Mouse (Mus musculus): ENCODE results near the gene Gphn. TPM values are rescaled to one million over a fixed set of nuclear protein-coding genes. Genes with fewer than 3 reads are reported as not detected.
"Not testable (repeated sequence)": the region's sequence is repeated elsewhere in the genome, so short reads cannot be mapped to it uniquely, and the experiment has no call there.

The Gphn gene
- polyA plus RNA-seq, 1 experiment, result 33.6 TPM

DNA sequence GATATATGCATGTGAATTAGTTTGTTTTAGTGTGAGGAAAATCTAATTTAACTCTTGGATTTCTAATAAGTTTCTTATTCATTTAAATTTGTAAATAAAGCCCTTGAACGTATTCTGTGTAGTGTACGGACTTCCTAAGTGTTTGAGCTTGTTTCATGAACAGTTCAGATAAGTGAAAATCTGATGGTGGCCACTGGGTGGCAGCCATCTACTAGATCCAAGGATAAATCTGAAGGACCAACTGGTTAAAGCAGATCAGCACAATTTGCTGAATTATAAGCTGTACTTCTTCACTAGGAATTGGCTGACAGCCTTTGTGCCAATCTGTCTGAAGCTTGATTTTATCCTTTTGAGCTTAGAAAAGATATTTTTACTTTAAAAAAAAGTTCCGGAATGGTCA, 105.9 kb downstream of the Gphn start:
- Histone ChIP-seq H3K4me1 (ENCODE audit: control insufficient read depth, insufficient read depth, low read length) (no peaks in the 10 kb centered on the region), H3K27me3 (replicated peaks; ENCODE audit: control insufficient read depth, insufficient read depth, low read length) (no peaks in the 10 kb centered on the region), H3K36me3 (ENCODE audit: control insufficient read depth, insufficient read depth, low read length) (no peaks in the 10 kb centered on the region), H3K27ac (ENCODE audit: insufficient read depth, low read depth, low read length) (no peak overlapping the region), H3K4me3 (ENCODE audit: insufficient read depth, low read depth, low read length) (no peak overlapping the region)
- peak; percentile 71 for DNase-seq
- 51% methylated on average over 3 of the region's 3 CpGs for WGBS
- TF ChIP-seq CTCF (conservative IDR thresholded peaks at IDR 0.05; ENCODE audit: insufficient read depth, insufficient read length, low read depth, low read length) (no peak), POLR2A (IDR thresholded peaks at IDR 0.05; ENCODE audit: low read depth, low read length) (no peak)

- 48% methylated on average over 2 of the region's 2 CpGs for WGBS
- H3K27ac ChIP-seq (ENCODE audit: insufficient read depth, low read depth, low read length), result no peak overlapping the region
- H3K4me3 ChIP-seq (ENCODE audit: insufficient read depth, low read depth, low read length), result no peak overlapping the region
- H3K36me3 ChIP-seq (ENCODE audit: control insufficient read depth, insufficient read depth, low read length), result no peaks in the 10 kb centered on the region
- H3K27me3 ChIP-seq (replicated peaks; ENCODE audit: control insufficient read depth, insufficient read depth, low read length), result no peaks in the 10 kb centered on the region
- no peak for DNase-seq
- H3K4me1 ChIP-seq (ENCODE audit: control insufficient read depth, insufficient read depth, low read length), result no peaks in the 10 kb centered on the region
- no peak for TF ChIP-seq POLR2A (IDR thresholded peaks at IDR 0.05; ENCODE audit: low read depth, low read length)
- no peak for TF ChIP-seq CTCF (conservative IDR thresholded peaks at IDR 0.05; ENCODE audit: insufficient read depth, insufficient read length, low read depth, low read length)
These were observed 130.3 kb downstream of the Gphn start for GRCm38 (mm10) chr12:78356472-78356871.

DNA sequence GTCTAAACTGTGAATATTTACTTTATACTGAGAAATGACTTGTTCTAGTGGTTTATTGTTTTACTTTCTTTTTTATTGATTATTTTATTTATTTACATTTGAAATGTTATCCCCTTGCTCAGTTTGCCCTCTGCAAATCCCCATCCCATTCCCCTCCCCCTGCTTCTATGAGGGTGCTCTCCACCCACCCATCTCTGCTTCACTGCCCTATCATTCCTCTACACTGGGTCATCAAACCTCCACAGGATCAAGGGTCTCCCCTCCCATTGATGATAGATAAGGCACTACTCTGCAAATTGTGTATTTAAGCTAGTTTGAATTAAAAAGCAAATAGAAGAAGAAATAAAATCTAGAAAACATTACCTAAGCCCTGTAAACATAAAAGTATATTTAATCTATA, 163.1 kb downstream of the Gphn start:
- H3K4me1 ChIP-seq (ENCODE audit: control insufficient read depth, insufficient read depth, low read length), result no peaks in the 10 kb centered on the region
- TF ChIP-seq POLR2A (IDR thresholded peaks at IDR 0.05; ENCODE audit: low read depth, low read length), result no peak
- TF ChIP-seq CTCF (conservative IDR thresholded peaks at IDR 0.05; ENCODE audit: insufficient read depth, insufficient read length, low read depth, low read length), result no peak
- no peak for DNase-seq
- no peak overlapping the region for H3K27ac ChIP-seq (ENCODE audit: insufficient read depth, low read depth, low read length)
- no peaks in the 10 kb centered on the region for H3K27me3 ChIP-seq (replicated peaks; ENCODE audit: control insufficient read depth, insufficient read depth, low read length)
- no peaks in the 10 kb centered on the region for H3K36me3 ChIP-seq (ENCODE audit: control insufficient read depth, insufficient read depth, low read length)
- no peak overlapping the region for H3K4me3 ChIP-seq (ENCODE audit: insufficient read depth, low read depth, low read length)

DNA sequence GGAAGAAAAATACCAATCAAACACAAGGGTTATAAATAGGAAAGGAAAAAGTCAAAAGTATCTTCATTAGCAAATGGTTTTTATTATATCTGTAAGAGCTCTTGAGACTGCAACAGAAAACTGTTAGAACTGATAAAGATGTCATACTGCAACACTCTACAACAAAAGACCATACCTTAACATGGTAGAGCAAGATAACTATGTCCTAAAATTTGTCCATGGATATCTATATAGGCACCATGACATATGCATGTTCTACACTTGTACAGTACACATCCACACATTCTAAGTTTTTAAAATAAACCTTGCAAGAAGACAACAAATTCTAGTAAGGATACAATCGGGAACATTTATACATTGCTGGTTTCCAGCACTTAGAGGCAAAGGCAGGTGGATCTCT, 169.1 kb downstream of the Gphn start:
- no peak for DNase-seq
- no peaks in the 10 kb centered on the region for H3K4me1 ChIP-seq (ENCODE audit: control insufficient read depth, insufficient read depth, low read length)
- no peak overlapping the region for H3K27ac ChIP-seq (ENCODE audit: insufficient read depth, low read depth, low read length)
- H3K36me3 ChIP-seq (ENCODE audit: control insufficient read depth, insufficient read depth, low read length), result no peaks in the 10 kb centered on the region
- H3K4me3 ChIP-seq (ENCODE audit: insufficient read depth, low read depth, low read length), result no peak overlapping the region
- WGBS, result 96% methylated on average over 1 of the region's 1 CpGs
- no peaks in the 10 kb centered on the region for H3K27me3 ChIP-seq (replicated peaks; ENCODE audit: control insufficient read depth, insufficient read depth, low read length)
- no peak for TF ChIP-seq POLR2A (IDR thresholded peaks at IDR 0.05; ENCODE audit: low read depth, low read length)
- no peak for TF ChIP-seq CTCF (conservative IDR thresholded peaks at IDR 0.05; ENCODE audit: insufficient read depth, insufficient read length, low read depth, low read length)

GRCm38 (mm10) chr12:78407518-78407917, 181.3 kb downstream of the Gphn start:
- H3K4me1 ChIP-seq (ENCODE audit: control insufficient read depth, insufficient read depth, low read length); H3K27me3 ChIP-seq (replicated peaks; ENCODE audit: control insufficient read depth, insufficient read depth, low read length); H3K4me3 ChIP-seq (ENCODE audit: insufficient read depth, low read depth, low read length); DNase-seq; H3K27ac ChIP-seq (ENCODE audit: insufficient read depth, low read depth, low read length); H3K36me3 ChIP-seq (ENCODE audit: control insufficient read depth, insufficient read depth, low read length): not testable (repeated sequence)
- 72% methylated on average over 7 of the region's 7 CpGs for WGBS

DNA sequence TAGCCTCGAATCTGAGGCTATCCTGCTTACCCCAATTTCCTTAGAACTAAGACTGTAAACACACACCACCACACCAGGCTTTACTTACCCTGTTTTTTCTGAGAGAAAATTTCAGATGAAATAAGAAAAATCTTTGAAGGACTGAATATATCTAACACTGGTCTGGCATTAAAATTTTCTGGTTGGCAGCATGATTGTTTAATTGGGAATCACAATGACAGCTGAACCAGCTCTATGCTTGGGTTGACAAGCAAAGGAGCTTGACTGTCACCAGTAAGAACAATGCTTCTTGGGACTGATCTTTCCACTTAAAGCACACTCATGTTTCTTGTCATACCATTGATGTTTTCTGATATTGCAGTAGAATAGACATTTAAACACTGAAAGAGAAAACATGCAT, 296.0 kb downstream of the Gphn start:
- Histone ChIP-seq H3K4me3 (ENCODE audit: insufficient read depth, low read depth, low read length) (no peak overlapping the region), H3K27me3 (replicated peaks; ENCODE audit: control insufficient read depth, insufficient read depth, low read length) (no peaks in the 10 kb centered on the region), H3K27ac (ENCODE audit: insufficient read depth, low read depth, low read length) (no peak overlapping the region), H3K36me3 (ENCODE audit: control insufficient read depth, insufficient read depth, low read length) (no peaks in the 10 kb centered on the region), H3K4me1 (ENCODE audit: control insufficient read depth, insufficient read depth, low read length) (no peaks in the 10 kb centered on the region)
- no peak for DNase-seq
- 61% methylated on average over 1 of the region's 1 CpGs for WGBS
- no peak for TF ChIP-seq CTCF (conservative IDR thresholded peaks at IDR 0.05; ENCODE audit: insufficient read depth, insufficient read length, low read depth, low read length)
- TF ChIP-seq POLR2A (IDR thresholded peaks at IDR 0.05; ENCODE audit: low read depth, low read length), result no peak

DNA sequence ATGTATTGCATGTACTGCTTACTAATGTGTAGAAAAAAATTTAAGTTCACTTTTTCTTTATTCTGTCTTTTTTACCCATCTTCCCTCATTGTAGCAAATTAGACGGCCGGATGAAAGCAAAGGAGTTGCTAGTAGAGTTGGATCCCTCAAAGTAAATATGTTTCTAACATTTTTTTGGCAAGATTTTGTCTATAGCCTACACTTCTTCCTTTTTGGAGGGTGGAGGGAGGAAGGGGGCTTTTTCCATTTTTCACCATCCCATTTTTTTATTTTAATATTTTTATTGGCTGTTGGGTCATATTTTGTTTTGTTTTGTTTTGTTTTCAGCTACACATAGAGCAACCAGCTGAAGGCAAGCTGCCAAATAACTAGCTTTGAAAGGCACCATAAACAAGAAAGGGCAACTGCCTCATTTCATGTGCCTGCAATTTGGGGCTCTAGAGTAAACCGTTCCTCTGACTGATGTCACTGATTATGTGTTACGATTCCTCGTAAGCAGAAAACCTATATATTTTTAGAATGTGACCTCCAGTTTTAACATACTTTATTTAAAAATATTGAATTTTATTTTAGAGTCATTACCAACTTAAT, 296.7 kb downstream of the Gphn start:
- DNase-seq, result no peak
- WGBS, result 75% methylated on average over 5 of the region's 5 CpGs
- Histone ChIP-seq H3K27ac (ENCODE audit: insufficient read depth, low read depth, low read length) (no peak overlapping the region), H3K4me3 (ENCODE audit: insufficient read depth, low read depth, low read length) (no peak overlapping the region), H3K4me1 (ENCODE audit: control insufficient read depth, insufficient read depth, low read length) (no peaks in the 10 kb centered on the region), H3K36me3 (ENCODE audit: control insufficient read depth, insufficient read depth, low read length) (no peaks in the 10 kb centered on the region), H3K27me3 (replicated peaks; ENCODE audit: control insufficient read depth, insufficient read depth, low read length) (no peaks in the 10 kb centered on the region)
- TF ChIP-seq CTCF (conservative IDR thresholded peaks at IDR 0.05; ENCODE audit: insufficient read depth, insufficient read length, low read depth, low read length) (no peak), POLR2A (IDR thresholded peaks at IDR 0.05; ENCODE audit: low read depth, low read length) (no peak)

GRCm38 (mm10) chr12:78537590-78537989, 311.4 kb downstream of the Gphn start:
- not testable (repeated sequence) for H3K4me3 ChIP-seq (ENCODE audit: insufficient read depth, low read depth, low read length); H3K27ac ChIP-seq (ENCODE audit: insufficient read depth, low read depth, low read length); H3K4me1 ChIP-seq (ENCODE audit: control insufficient read depth, insufficient read depth, low read length); H3K36me3 ChIP-seq (ENCODE audit: control insufficient read depth, insufficient read depth, low read length); H3K27me3 ChIP-seq (replicated peaks; ENCODE audit: control insufficient read depth, insufficient read depth, low read length); DNase-seq

Data from kidney, adult 2 months (tissue).